Mouse (Mus musculus): ENCODE results near the gene Ubr7. TPM values are rescaled to one million over a fixed set of nuclear protein-coding genes. Genes with fewer than 3 reads are reported as not detected.

Gene Ubr7
- polyA plus RNA-seq, 2 experiments, result 39.9 to 48.2 TPM

GRCm38 (mm10) chr12:102743589-102744574 is 13.9 kb upstream of the Ubr7 start, which contains the start of the genes Moap1 and Tmem251:
Gene Moap1, minus strand, starts transcription at chr12:102743661.
Gene Tmem251, plus strand, starts transcription at chr12:102743762.
- Histone ChIP-seq H3K4me1 (ENCODE audit: control insufficient read depth, insufficient read depth, low read length) (peaks cover 15% of the 10 kb centered on the region; the same call in 1 of the 2 replicates), H3K36me3 (ENCODE audit: control insufficient read depth, insufficient read depth, low read length) (peaks cover 20% of the 10 kb centered on the region; the same call in 1 of the 2 replicates), H3K9ac (ENCODE audit: low read depth, low read length, severe bottlenecking) (peak within 1 kb of the TSS; percentile 82), H3K9me3 (ENCODE audit: control insufficient read depth, low read length) (no peaks in the 10 kb centered on the region), H3K27me3 (ENCODE audit: control insufficient read depth, insufficient read depth, low read length) (no peaks in the 10 kb centered on the region), H3K27ac (replicated peaks; ENCODE audit: low read depth, low read length) (peak within 1 kb of the TSS; percentile 85), H3K4me3 (replicated peaks; ENCODE audit: low read length) (peak within 1 kb of the TSS; percentile 78), H3K4me2 (replicated peaks; ENCODE audit: low read depth, low read length, severe bottlenecking) (peak within 1 kb of the TSS; percentile 88)
- under 1% methylated on average over 50 of the region's 63 CpGs for WGBS
- DNase-seq (ENCODE audit: low spot score) (peak; percentile 90), ATAC-seq (ENCODE audit: low FRiP score, low read depth) (peak; percentile 95)
- 0 out of 2 replicates have a peak, but pooled peaks have one; percentile 49 for TF ChIP-seq POLR2A (IDR thresholded peaks at IDR 0.05; ENCODE audit: borderline replicate concordance, extremely low read depth, insufficient read depth, insufficient read length)

- H3K9me3 ChIP-seq (ENCODE audit: control insufficient read depth, low read length), result no peaks in the 10 kb centered on the region
- H3K4me1 ChIP-seq (ENCODE audit: control insufficient read depth, insufficient read depth, low read length), result peaks cover 15% of the 10 kb centered on the region; the same call in 1 of the 2 replicates
- H3K27me3 ChIP-seq (ENCODE audit: control insufficient read depth, insufficient read depth, low read length), result no peaks in the 10 kb centered on the region
- H3K36me3 ChIP-seq (ENCODE audit: control insufficient read depth, insufficient read depth, low read length), result peaks cover 20% of the 10 kb centered on the region; the same call in 1 of the 2 replicates
- WGBS, result 67% methylated on average over 6 of the region's 6 CpGs
- no peak overlapping the region for H3K27ac ChIP-seq (replicated peaks; ENCODE audit: low read depth, low read length)
- DNase-seq (ENCODE audit: low spot score), result no peak
- H3K9ac ChIP-seq (ENCODE audit: low read depth, low read length, severe bottlenecking), result 0 out of 2 replicates have a peak overlapping the region, but pooled peaks have one; percentile 82
- TF ChIP-seq POLR2A (IDR thresholded peaks at IDR 0.05; ENCODE audit: borderline replicate concordance, extremely low read depth, insufficient read depth, insufficient read length), result no peak
- no peak overlapping the region for H3K4me2 ChIP-seq (replicated peaks; ENCODE audit: low read depth, low read length, severe bottlenecking)
- H3K4me3 ChIP-seq (replicated peaks; ENCODE audit: low read length), result no peak overlapping the region
- no peak for ATAC-seq (ENCODE audit: low FRiP score, low read depth)
These were observed 12.9 kb upstream of the Ubr7 start for GRCm38 (mm10) chr12:102744839-102745238.

- no peak overlapping the region for H3K9ac ChIP-seq (ENCODE audit: low read depth, low read length, severe bottlenecking)
- peaks cover 9% of the 10 kb centered on the region; the same call in 1 of the 2 replicates for H3K4me1 ChIP-seq (ENCODE audit: control insufficient read depth, insufficient read depth, low read length)
- DNase-seq (ENCODE audit: low spot score) (no peak), ATAC-seq (ENCODE audit: low FRiP score, low read depth) (no peak)
- H3K4me2 ChIP-seq (replicated peaks; ENCODE audit: low read depth, low read length, severe bottlenecking), result no peak overlapping the region
- WGBS, result 84% methylated on average over 3 of the region's 3 CpGs
- H3K36me3 ChIP-seq (ENCODE audit: control insufficient read depth, insufficient read depth, low read length), result peaks cover 16% of the 10 kb centered on the region; the same call in 1 of the 2 replicates
- H3K4me3 ChIP-seq (replicated peaks; ENCODE audit: low read length), result no peak overlapping the region
- no peaks in the 10 kb centered on the region for H3K27me3 ChIP-seq (ENCODE audit: control insufficient read depth, insufficient read depth, low read length)
- no peaks in the 10 kb centered on the region for H3K9me3 ChIP-seq (ENCODE audit: control insufficient read depth, low read length)
- H3K27ac ChIP-seq (replicated peaks; ENCODE audit: low read depth, low read length), result no peak overlapping the region
- no peak for TF ChIP-seq POLR2A (IDR thresholded peaks at IDR 0.05; ENCODE audit: borderline replicate concordance, extremely low read depth, insufficient read depth, insufficient read length)
These were observed 9.5 kb upstream of the Ubr7 start for GRCm38 (mm10) chr12:102748256-102748655.

GRCm38 (mm10) chr12:102756304-102756703 is 1.5 kb upstream of the Ubr7 start:
- DNase-seq (ENCODE audit: low spot score), result no peak
- Histone ChIP-seq H3K36me3 (ENCODE audit: control insufficient read depth, insufficient read depth, low read length) (no peaks in the 10 kb centered on the region; the same call in 1 of the 2 replicates), H3K4me3 (replicated peaks; ENCODE audit: low read length) (peak overlapping the region; percentile 89), H3K4me1 (ENCODE audit: control insufficient read depth, insufficient read depth, low read length) (peaks cover 18% of the 10 kb centered on the region), H3K27ac (replicated peaks; ENCODE audit: low read depth, low read length) (no peak overlapping the region), H3K4me2 (replicated peaks; ENCODE audit: low read depth, low read length, severe bottlenecking) (peak overlapping the region; percentile 65), H3K9me3 (ENCODE audit: control insufficient read depth, low read length) (no peaks in the 10 kb centered on the region), H3K27me3 (ENCODE audit: control insufficient read depth, insufficient read depth, low read length) (no peaks in the 10 kb centered on the region), H3K9ac (ENCODE audit: low read depth, low read length, severe bottlenecking) (peak overlapping the region; percentile 77; the same call in 1 of the 2 replicates)
- no peak for ATAC-seq (ENCODE audit: low FRiP score, low read depth)
- WGBS, result 80% methylated on average over 7 of the region's 7 CpGs
- TF ChIP-seq POLR2A (IDR thresholded peaks at IDR 0.05; ENCODE audit: borderline replicate concordance, extremely low read depth, insufficient read depth, insufficient read length), result no peak

GRCm38 (mm10) chr12:102757055-102757688 is 595 bp upstream of the Ubr7 start:
- Histone ChIP-seq H3K4me3 (replicated peaks; ENCODE audit: low read length) (peak overlapping the region; percentile 89), H3K9me3 (ENCODE audit: control insufficient read depth, low read length) (no peaks in the 10 kb centered on the region), H3K36me3 (ENCODE audit: control insufficient read depth, insufficient read depth, low read length) (peaks cover 4% of the 10 kb centered on the region), H3K27me3 (ENCODE audit: control insufficient read depth, insufficient read depth, low read length) (no peaks in the 10 kb centered on the region), H3K4me1 (ENCODE audit: control insufficient read depth, insufficient read depth, low read length) (peaks cover 18% of the 10 kb centered on the region), H3K27ac (replicated peaks; ENCODE audit: low read depth, low read length) (peak overlapping the region; percentile 83), H3K9ac (ENCODE audit: low read depth, low read length, severe bottlenecking) (peak overlapping the region; percentile 77), H3K4me2 (replicated peaks; ENCODE audit: low read depth, low read length, severe bottlenecking) (peak overlapping the region; percentile 65)
- TF ChIP-seq POLR2A (IDR thresholded peaks at IDR 0.05; ENCODE audit: borderline replicate concordance, extremely low read depth, insufficient read depth, insufficient read length), result no peak
- DNase-seq (ENCODE audit: low spot score) (no peak), ATAC-seq (ENCODE audit: low FRiP score, low read depth) (peak; percentile 81)
- 2% methylated on average over 46 of the region's 46 CpGs for WGBS
